Mouse (Mus musculus): ENCODE results near the gene Mrps16. TPM values are rescaled to one million over a fixed set of nuclear protein-coding genes. Genes with fewer than 3 reads are reported as not detected.
A peak's percentile ranks its signal among the peaks of the same experiment; 100 is the strongest.

The Mrps16 gene
- total RNA-seq, 2 experiments from 2014 or later = 30.8 to 33.5 TPM

DNA sequence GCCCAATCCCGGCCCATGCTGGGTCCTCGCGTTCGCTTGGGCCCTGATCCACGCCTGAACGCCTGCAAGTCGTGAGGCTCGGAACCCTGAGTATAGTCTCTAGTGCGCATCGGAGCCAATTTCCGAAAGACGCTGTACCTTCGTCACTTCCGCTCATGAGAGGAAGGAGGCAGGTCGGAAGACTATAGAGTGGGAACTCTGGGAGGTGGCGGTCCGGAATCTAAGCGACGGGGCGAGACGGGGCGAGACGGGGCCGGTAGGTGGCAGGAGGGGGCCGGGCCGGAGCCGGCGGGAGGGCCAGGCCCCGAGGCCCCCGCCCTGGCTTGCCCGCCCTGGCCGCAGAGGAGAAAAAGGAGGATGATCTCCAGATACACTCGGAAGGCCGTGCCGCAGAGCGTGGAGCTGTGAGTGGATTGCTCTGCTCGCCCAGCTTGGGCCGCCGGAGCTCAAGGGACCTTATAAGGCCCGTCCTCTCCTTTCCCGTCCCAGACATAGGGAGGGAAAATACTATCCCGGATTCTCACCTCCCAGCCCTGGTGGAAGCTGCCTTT is 45.4 kb downstream of the Mrps16 start, which contains the start of the genes Ecd and Fam149b:
Gene Ecd, minus strand, starts transcription at position 131 of the 551 bp plus-strand sequence.
Gene Fam149b, plus strand, starts transcription at position 172 of the 551 bp plus-strand sequence.
- intact Hi-C loops (cut with DNase I) = loop anchor here (1.0 kb wide), 1 partner anchor 45 kb away; the partner anchor contains the start of gene Mrps16
- H3K4me3 ChIP-seq = peak within 1 kb of the TSS; percentile 97
- DNase-seq (ENCODE audit: extremely low spot score in 1 of 2, low spot score in 2 of 2) = peak; percentile 90

GRCm38 (mm10) chr14:20347441-20347990 is 45.9 kb downstream of the Mrps16 start:
- Histone ChIP-seq H3K27ac (peak overlapping the region; percentile 94), H3K4me3 (peak overlapping the region; percentile 97)
- peak in 1 of 2 experiments; percentile 17 for DNase-seq (ENCODE audit: extremely low spot score in 1 of 2, low spot score in 2 of 2)
- intact Hi-C loops (cut with DNase I) = no loop called here
- no peak; the same call in 1 of the 2 replicates for TF ChIP-seq CTCF (IDR thresholded peaks at IDR 0.05)

More for the DNA sequence above, 45.4 kb downstream of the Mrps16 start, which contains the start of the genes Ecd and Fam149b:
- TF ChIP-seq CTCF (IDR thresholded peaks at IDR 0.05) = peak; percentile 50
- peak within 1 kb of the TSS; percentile 94 for H3K27ac ChIP-seq

- no peak overlapping the region for H3K4me3 ChIP-seq
- intact Hi-C loops (cut with DNase I) = no loop called here
Observed at GRCm38 (mm10) chr14:20345885-20346284, 47.5 kb downstream of the Mrps16 start.

GRCm38 (mm10) chr14:20340866-20341265 is 52.6 kb downstream of the Mrps16 start:
- DNase-seq (ENCODE audit: extremely low spot score in 1 of 2, low spot score in 2 of 2) = no peak
- no peak for TF ChIP-seq CTCF (IDR thresholded peaks at IDR 0.05)
- no peak overlapping the region for H3K27ac ChIP-seq
- intact Hi-C loops (cut with DNase I) = no loop called here
- H3K4me3 ChIP-seq = no peak overlapping the region

More at GRCm38 (mm10) chr14:20345885-20346284, 47.5 kb downstream of the Mrps16 start:
- no peak overlapping the region for H3K27ac ChIP-seq
- DNase-seq (ENCODE audit: extremely low spot score in 1 of 2, low spot score in 2 of 2) = no peak
- no peak for TF ChIP-seq CTCF (IDR thresholded peaks at IDR 0.05)

- no peak overlapping the region for H3K4me3 ChIP-seq
- DNase-seq (ENCODE audit: extremely low spot score in 1 of 2, low spot score in 2 of 2) = no peak
- intact Hi-C loops (cut with DNase I) = no loop called here
- peak; percentile 62 for TF ChIP-seq CTCF (IDR thresholded peaks at IDR 0.05)
- H3K27ac ChIP-seq = no peak overlapping the region
Observed at GRCm38 (mm10) chr14:20340149-20340548, 53.3 kb downstream of the Mrps16 start.

DNA sequence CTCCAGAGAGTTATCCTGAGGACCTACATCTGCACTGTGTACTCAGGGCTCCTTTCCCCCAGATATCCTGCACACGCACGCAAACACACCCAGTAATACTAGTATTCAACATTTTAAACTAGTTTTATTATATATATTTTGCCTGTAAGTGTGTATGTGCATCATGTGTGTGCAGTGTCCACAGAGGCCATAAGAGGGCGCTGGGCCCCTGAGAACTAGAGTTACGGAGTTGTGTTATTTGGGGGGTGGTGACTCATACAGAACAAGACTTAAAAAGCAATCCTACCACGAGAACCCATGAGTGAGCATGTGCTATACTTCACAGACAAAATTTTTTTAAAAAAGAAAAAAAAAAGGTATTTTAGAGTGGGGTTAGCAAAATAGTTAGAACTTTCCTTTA is 54.0 kb downstream of the Mrps16 start:
- intact Hi-C loops (cut with DNase I) = no loop called here
- no peak for DNase-seq (ENCODE audit: extremely low spot score in 1 of 2, low spot score in 2 of 2)

More for the DNA sequence above, 54.0 kb downstream of the Mrps16 start:
- peak; percentile 8 for TF ChIP-seq CTCF (IDR thresholded peaks at IDR 0.05)
- Histone ChIP-seq H3K4me3 (no peak overlapping the region), H3K27ac (no peak overlapping the region)

Other genes starting within 250 kb of the Mrps16 start
- gene Kcnk5, start 211.8 kb downstream of the Mrps16 start, total RNA-seq (2021) = under 1 TPM; 0.33 to 0.41 TPM
- not detected for gene Kcnk16, start 124.4 kb downstream of the Mrps16 start, total RNA-seq (2021)
- 10 to 100 TPM; 17.3 to 18.6 TPM for gene Nudt13, start 98.9 kb downstream of the Mrps16 start, total RNA-seq (2021)
- gene Ecd, start 45.5 kb downstream of the Mrps16 start, total RNA-seq (2021) = 10 to 100 TPM; 33.2 to 39.0 TPM
- 10 to 100 TPM; 50.6 to 53.1 TPM for gene Fam149b, start 45.5 kb downstream of the Mrps16 start, total RNA-seq (2021)
- gene Dnajc9, start 4.7 kb downstream of the Mrps16 start, total RNA-seq (2021) = 10 to 100 TPM; 24.7 to 25.4 TPM
- 1 to 10 TPM in 1 of 2 experiments, under 1 TPM in 1; 0.95 to 2.2 TPM for gene Cfap70, start 58.6 kb upstream of the Mrps16 start, total RNA-seq (2021)
- 10 to 100 TPM; 64.9 to 66.2 TPM for gene Anxa7, start 86.5 kb upstream of the Mrps16 start, total RNA-seq (2021)
- gene Mss51, start 103.3 kb upstream of the Mrps16 start, total RNA-seq (2021) = 1 to 10 TPM in 1 of 2 experiments, under 1 TPM in 1; 0.97 to 1.2 TPM
- 100 to 1,000 TPM; 267 to 280 TPM for gene Ppp3cb, start 152.9 kb upstream of the Mrps16 start, total RNA-seq (2021)
- gene Usp54, start 247.4 kb upstream of the Mrps16 start, total RNA-seq (2021) = 10 to 100 TPM; 42.2 to 48.8 TPM